Comparison of ENCODE assay signal across 25 mouse cellular contexts in the genomic region with DNA sequence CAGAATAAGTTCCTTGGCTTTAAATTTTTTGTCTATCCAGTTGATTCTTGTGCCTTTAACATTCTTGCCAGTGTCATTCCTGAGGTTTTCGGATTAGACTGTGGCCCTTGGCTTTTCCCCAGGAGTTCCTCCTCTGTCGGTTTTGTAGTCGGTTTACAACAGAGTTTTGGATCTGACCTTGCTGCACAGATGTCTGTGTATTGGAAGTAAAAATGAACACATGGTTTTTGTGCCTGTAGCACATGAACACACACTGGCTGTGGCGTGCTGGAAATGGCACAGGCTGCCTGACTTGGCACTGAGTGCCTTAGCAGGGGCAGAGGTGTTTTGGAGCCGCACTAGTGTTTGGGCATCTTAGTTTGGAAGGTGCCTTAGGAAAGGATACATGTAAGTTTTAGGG. TPM values are rescaled to one million over a fixed set of nuclear protein-coding genes. Genes with fewer than 3 reads are reported as not detected.
A peak's percentile ranks its signal among the peaks of the same experiment; 100 is the strongest.
DNase-seq lines count a peak whose midpoint lies in the region; TF ChIP-seq lines count a peak whose summit lies in the region.
"Had no signal": no experiment of that assay in that cellular context is flagged by ENCODE, and none has a peak within 500 bp of the region (broad histone marks: within the 10 kb centered on the region; RNA-seq: fewer than 3 reads in every experiment).

No protein-coding gene starts in this region.

- TF ChIP-seq CTCF in kidney, adult 2 months (conservative IDR thresholded peaks at IDR 0.05; ENCODE audit: insufficient read depth, insufficient read length, low read depth, low read length): no peak

- no peak overlapping the region for H3K27ac ChIP-seq in kidney, adult 2 months (ENCODE audit: insufficient read depth, low read depth, low read length)
- H3K27ac ChIP-seq: heart, adult 2 months; hindbrain, embryonic 14.5 days; limb, embryonic 12.5 days; liver, embryonic 13.5 days; midbrain, embryonic 12.5 days; stomach, postnatal 0 days had no signal

- peaks cover 26% of the 10 kb centered on the region for H3K4me1 ChIP-seq in kidney, adult 2 months (ENCODE audit: control insufficient read depth, insufficient read depth, low read length)

- 50% methylated on average over 5 of the region's 5 CpGs for WGBS in kidney, adult 2 months

- no peaks in the 10 kb centered on the region for H3K36me3 ChIP-seq in kidney, adult 2 months (ENCODE audit: control insufficient read depth, insufficient read depth, low read length)

- no peaks in the 10 kb centered on the region for H3K27me3 ChIP-seq in kidney, adult 2 months (replicated peaks; ENCODE audit: control insufficient read depth, insufficient read depth, low read length)
- H3K27me3 ChIP-seq: limb, embryonic 12.5 days; liver, embryonic 13.5 days; midbrain, embryonic 12.5 days had no signal

- DNase-seq in kidney, adult 2 months: peak; percentile 53
- no peak for DNase-seq in kidney, adult 8-10 months
- peak; percentile 10 for DNase-seq in Muller cell, postnatal 12 days (ENCODE audit: inconsistent ontology term)
- peak; percentile 57 for DNase-seq in brain, adult 2 months (ENCODE audit: low read depth, low spot score)
- peak; percentile 70 for DNase-seq in cerebellum, adult 9-11 months
- DNase-seq in embryo, embryonic 9.5 days (ENCODE audit: extremely low spot score): no peak
- no peak for DNase-seq in gastrocnemius, postnatal 25 days
- DNase-seq in right cerebral cortex, postnatal 14 days: no peak
- DNase-seq: adrenal gland, adult 8-10 months; embryo, embryonic 11 days; gastrocnemius, postnatal 36 days; heart, adult 2 months; heart, postnatal 4 days; kidney, adult 18-20 months; kidney, postnatal 14 days; liver, embryonic 13.5 days; lung, adult 2 months; lung, postnatal 14 days had no signal

- no peak overlapping the region for H3K4me3 ChIP-seq in kidney, adult 2 months (ENCODE audit: insufficient read depth, low read depth, low read length)
- H3K4me3 ChIP-seq: heart, adult 2 months; limb, embryonic 12.5 days; liver, embryonic 13.5 days; midbrain, embryonic 12.5 days had no signal

- TF ChIP-seq POLR2A in kidney, adult 2 months (IDR thresholded peaks at IDR 0.05; ENCODE audit: low read depth, low read length): no peak

RNA-seq across cellular contexts. Expression of a gene that starts 6.2 kb away (rescaled TPM):
- 12.9 and 13.5 TPM in 2 replicates for polyA plus RNA-seq in kidney, adult 2 months (2012; rRNA removed)
- total RNA-seq in gastrocnemius, postnatal 25 days (2021): 10 to 100 TPM; 38.9 to 39.2 TPM

RNA-seq across cellular contexts. Expression of a gene that starts 16.6 kb away (rescaled TPM):
- polyA plus RNA-seq in kidney, adult 2 months (2012; rRNA removed): 0.08 TPM in 2 replicates
- total RNA-seq in gastrocnemius, postnatal 25 days (2021): under 1 TPM in 1 of 2 experiments, not detected in 1; 0.03 TPM
- total RNA-seq: neutrophil, adult 5-6 weeks had no signal
- polyA plus RNA-seq: heart, adult 2 months; liver, embryonic 13.5 days had no signal

RNA-seq across cellular contexts. Expression of a gene that starts 46.8 kb away (rescaled TPM):
- polyA plus RNA-seq in kidney, adult 2 months (2012; rRNA removed): 14.9 and 17.1 TPM in 2 replicates
- 1 to 10 TPM; 6.5 to 7.1 TPM for total RNA-seq in gastrocnemius, postnatal 25 days (2021)
- polyA plus RNA-seq: activated CD4-positive, CD25-positive, alpha-beta regulatory T cell, adult 4 months; inflammation-experienced regulatory T-cells, adult 6 months had no signal

RNA-seq across cellular contexts. Expression of a gene that starts 53.0 kb away (rescaled TPM):
- 20.4 and 25.5 TPM in 2 replicates for polyA plus RNA-seq in kidney, adult 2 months (2012; rRNA removed)
- total RNA-seq in gastrocnemius, postnatal 25 days (2021): 10 to 100 TPM; 34.3 to 41.6 TPM

Comparison
In these comparisons a context has a peak if more than half of its experiments do, and no peak if none do; other contexts are left out.
1. DNase-seq: peak in kidney, adult 2 months (single experiment), Muller cell, postnatal 12 days (single experiment), brain, adult 2 months (single experiment) and cerebellum, adult 9-11 months (single experiment); none in kidney, adult 8-10 months (0 of 2), embryo, embryonic 9.5 days (single experiment), gastrocnemius, postnatal 25 days (single experiment) and right cerebral cortex, postnatal 14 days (single experiment).